Comparison of ENCODE assay signal across 18 mouse cellular contexts in the genomic region with DNA sequence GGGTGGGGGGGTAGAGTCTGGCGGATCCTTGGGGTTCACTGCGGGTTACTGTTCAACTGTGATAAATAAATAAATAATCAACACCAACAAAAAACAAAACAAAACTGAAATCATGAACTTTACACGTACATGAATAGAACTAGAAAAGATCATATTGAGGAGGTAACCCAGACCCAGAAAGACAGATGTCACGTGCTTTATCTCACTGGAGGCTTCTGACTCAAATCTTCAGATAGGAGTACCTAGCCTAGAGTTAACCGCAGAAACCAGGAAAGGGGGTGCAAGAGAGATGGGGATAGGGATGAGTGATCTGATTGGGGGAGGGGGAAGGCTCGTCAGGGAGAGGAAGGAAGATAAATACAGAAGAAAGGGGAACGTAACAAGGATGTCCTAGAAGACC. TPM values are rescaled to one million over a fixed set of nuclear protein-coding genes. Genes with fewer than 3 reads are reported as not detected.
"Had no signal": no experiment of that assay in that cellular context is flagged by ENCODE, and none has a peak within 500 bp of the region (broad histone marks: within the 10 kb centered on the region; RNA-seq: fewer than 3 reads in every experiment).

No protein-coding gene starts in this region.

- H3K27ac ChIP-seq: neural tube, embryonic 13.5 days; neural tube, embryonic 15.5 days; stomach, embryonic 15.5 days; stomach, postnatal 0 days had no signal

- H3K4me3 ChIP-seq: neural tube, embryonic 13.5 days; neural tube, embryonic 15.5 days; stomach, embryonic 15.5 days had no signal

- H3K9ac ChIP-seq: neural tube, embryonic 13.5 days; neural tube, embryonic 15.5 days; stomach, embryonic 15.5 days had no signal

- H3K9me3 ChIP-seq: neural tube, embryonic 13.5 days; neural tube, embryonic 15.5 days; stomach, embryonic 15.5 days had no signal

- H3K27me3 ChIP-seq: neural tube, embryonic 13.5 days; neural tube, embryonic 15.5 days; stomach, embryonic 15.5 days had no signal

- H3K36me3 ChIP-seq: neural tube, embryonic 13.5 days; neural tube, embryonic 15.5 days; stomach, embryonic 15.5 days had no signal

- DNase-seq: right cerebral cortex, adult 18-20 months; right cerebral cortex, postnatal 14 days; right cerebral cortex, postnatal 25 days; right cerebral cortex, postnatal 4 days; spleen, adult 18-20 months; thymus, adult 18-20 months; thymus, adult 2 months; thymus, postnatal 14 days; thymus, postnatal 25 days; thymus, postnatal 36 days; thymus, postnatal 4 days had no signal

RNA-seq across cellular contexts. Expression of gene Accsl, which starts 20.1 kb away (rescaled TPM):
- total RNA-seq: neutrophil, adult 5-6 weeks had no signal
- polyA plus RNA-seq: small intestine, adult 2 months; stomach, postnatal 0 days; testis, adult 2 months had no signal
